Mouse (Mus musculus) frontal cortex, adult (tissue): ENCODE data around the gene Tpra1.
A peak's percentile ranks its signal among the peaks of the same experiment; 100 is the strongest.

ENCODE experiments used
- ATAC-seq: cut with Nextera tagmentation; 2 replicates; pipeline ENCODE4 v1.9.2; 2017; ENCODE audit warnings: mild to moderate bottlenecking, moderate library complexity, mixed read lengths; ENCODE audit not compliant: low TSS enrichment

The Tpra1 gene

DNA sequence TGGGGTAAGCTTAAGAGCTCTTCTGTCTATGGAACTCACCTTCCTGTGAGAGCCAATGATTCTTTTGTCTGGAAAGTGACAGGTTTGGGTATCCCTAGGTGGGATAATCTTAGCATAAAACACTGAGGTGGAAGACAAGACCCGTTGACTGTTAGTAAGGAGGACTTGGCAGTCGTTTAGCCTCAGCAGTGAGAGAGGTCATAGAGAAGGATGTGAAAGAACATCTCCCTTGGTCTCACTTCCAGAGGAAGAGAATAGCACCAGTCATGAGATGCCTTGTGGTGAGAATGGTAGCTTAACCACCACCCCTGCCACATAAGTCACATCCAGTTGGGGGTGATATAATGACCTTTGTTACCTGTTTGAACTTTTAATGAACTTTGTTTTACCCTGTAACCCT, 54.7 kb downstream of the Tpra1 start:
- no peak for ATAC-seq

- ATAC-seq = no peak
Measured at GRCm38 (mm10) chr6:88957313-88957712, 55.3 kb downstream of the Tpra1 start.

DNA sequence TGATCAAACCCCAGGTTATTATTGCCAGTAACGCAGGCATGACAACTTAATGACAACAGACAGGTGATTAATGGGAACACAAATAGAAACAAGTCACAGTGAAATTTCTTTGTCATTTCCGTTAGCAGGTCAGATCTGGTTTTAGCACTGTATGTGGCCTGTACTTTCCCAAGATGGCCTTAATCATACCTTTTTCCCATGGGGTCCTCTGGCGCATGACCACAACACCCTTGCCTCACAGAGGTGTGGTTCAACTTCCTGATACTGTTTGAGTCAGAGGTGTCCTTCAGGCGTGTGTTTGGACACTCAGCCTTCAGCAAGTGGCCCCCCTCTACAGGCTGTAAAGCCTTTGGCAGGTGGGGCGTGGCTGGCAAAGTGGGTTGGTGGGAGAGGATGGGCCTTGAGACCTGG, 55.8 kb downstream of the Tpra1 start:
- ATAC-seq = no peak

DNA sequence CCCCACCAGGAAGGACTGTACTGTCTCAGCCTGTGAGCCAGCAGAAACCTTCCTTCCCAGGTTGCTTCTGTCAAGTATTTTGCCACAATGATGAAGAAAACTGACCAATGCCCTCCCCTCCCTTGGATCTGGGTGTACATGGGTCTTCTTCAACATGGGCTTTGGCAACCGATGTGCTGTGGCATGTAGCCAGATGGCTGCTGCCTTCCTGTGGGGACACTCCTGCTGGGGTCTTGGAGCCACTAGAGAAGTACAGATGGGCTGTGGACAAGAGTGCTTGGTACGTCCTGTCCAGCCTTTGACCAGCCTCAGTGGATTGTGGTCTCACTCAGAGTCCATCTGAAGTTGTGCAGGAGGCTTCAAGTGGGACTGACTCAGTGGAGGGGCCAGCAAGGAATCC, 56.3 kb downstream of the Tpra1 start:
- no peak for ATAC-seq

DNA sequence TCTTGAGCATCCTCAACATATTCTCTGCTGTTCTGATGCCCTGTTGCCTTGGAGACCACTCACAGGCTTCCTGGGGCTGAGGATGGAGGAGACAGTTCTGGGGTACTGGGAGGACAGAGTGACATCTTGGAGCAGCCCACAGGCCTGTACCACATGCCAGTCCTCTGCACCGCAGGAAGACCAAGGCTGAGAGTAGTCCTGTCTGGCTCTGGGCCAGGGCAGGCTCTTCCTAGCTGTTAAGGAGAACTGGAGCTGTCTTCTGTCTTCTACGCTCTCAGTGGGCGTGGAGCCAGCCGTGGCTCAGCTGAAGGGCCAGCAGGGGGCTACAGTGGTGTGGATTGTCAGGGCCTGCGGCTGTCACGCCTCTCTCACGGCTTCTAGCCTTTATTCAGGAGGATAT, 57.8 kb downstream of the Tpra1 start:
- ATAC-seq = peak; percentile 79

DNA sequence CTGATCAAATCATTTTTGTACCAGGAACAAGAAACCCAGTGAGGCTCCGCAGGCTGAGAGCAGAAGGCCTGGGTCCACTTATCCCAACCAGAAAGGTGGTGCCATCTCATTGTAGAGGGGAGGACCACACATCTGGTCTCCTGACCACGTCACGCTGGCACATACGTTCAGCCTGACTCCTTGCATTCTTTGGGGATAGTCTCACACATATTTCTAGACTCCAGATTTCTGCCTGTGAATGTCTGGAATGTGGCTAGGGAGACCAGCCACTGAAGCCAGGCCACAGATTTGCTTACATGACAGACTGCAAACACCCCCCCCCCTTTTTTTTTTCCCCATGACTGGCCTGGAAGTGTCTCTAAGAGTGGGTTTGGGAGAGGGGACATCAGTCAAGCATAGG, 58.9 kb downstream of the Tpra1 start:
- ATAC-seq = no peak
